Comparison of ENCODE assay signal across 8 mouse cellular contexts in the genomic region with DNA sequence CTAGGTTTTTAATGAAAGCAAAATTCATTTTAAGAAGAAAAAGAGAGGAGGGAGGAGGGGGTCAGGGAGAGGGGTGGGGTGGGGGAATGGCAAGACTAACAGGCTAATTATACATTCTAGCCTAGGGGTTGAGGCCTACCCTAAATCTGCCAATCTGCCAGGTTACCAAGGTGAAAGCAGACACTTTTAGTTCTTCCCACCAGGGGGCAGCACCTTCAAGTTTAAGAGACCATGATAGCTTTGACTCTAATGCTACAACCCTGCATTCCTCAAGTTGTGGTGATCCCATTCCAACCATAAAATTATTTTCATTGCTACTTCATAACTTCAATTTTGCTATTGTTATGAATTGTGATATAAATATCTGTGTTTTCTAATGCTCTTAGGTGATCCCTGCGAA. TPM values are rescaled to one million over a fixed set of nuclear protein-coding genes. Genes with fewer than 3 reads are reported as not detected.
DNase-seq lines count a peak whose midpoint lies in the region; ATAC-seq and TF ChIP-seq lines count a peak whose summit lies in the region.

No protein-coding gene starts in this region.

- ATAC-seq in cerebellum, adult (ENCODE audit: insufficient number of reproducible peaks, low FRiP score, low TSS enrichment): no peak; the same call in 1 of the 2 replicates
- ATAC-seq in erythroblast, adult 5-6 weeks (replicated peaks; ENCODE audit: low FRiP score, poor library complexity, severe bottlenecking): peak; percentile 85

- intact Hi-C loops in heart, postnatal 36 days (cut with DNase I): loop anchor here (1.0 to 5.0 kb wide), 4 partner anchors 53 to 388 kb away; no protein-coding TSS in a partner anchor

- peak; percentile 20; the same call in 1 of the 2 replicates for TF ChIP-seq CTCF in bone marrow, adult 2 months (IDR thresholded peaks at IDR 0.05; ENCODE audit: control insufficient read depth, insufficient read depth, low read length)

- DNase-seq in cerebellum, adult 11 months: peak; percentile 76
- peak; percentile 77 to 80 for DNase-seq in heart, postnatal 36 days
- peak; percentile 36 for DNase-seq in left cerebral cortex, adult 11 months (ENCODE audit: low spot score)
- DNase-seq in mesoderm, embryonic 11.5 days (ENCODE audit: low read depth, low spot score): peak; percentile 82
- DNase-seq in spleen, postnatal 14 days (ENCODE audit: low spot score in 2 of 2): peak; percentile 34 to 68

- H3K27ac ChIP-seq in bone marrow, adult 2 months (ENCODE audit: control insufficient read depth, insufficient read depth, low read depth, low read length, poor library complexity): no peak overlapping the region

- H3K4me1 ChIP-seq in bone marrow, adult 2 months (ENCODE audit: control insufficient read depth, insufficient read depth, low read length): peaks cover 1% of the 10 kb centered on the region

- TF ChIP-seq POLR2A in bone marrow, adult 2 months (IDR thresholded peaks at IDR 0.05; ENCODE audit: borderline replicate concordance, control insufficient read depth, low read depth, low read length): no peak

- no peak overlapping the region for H3K4me3 ChIP-seq in bone marrow, adult 2 months (replicated peaks; ENCODE audit: control insufficient read depth, low read depth, low read length)

- 80% methylated on average over 1 of the region's 1 CpGs for WGBS in bone marrow, adult 2 months

RNA-seq across cellular contexts. Expression of gene Actl9, which starts 6.5 kb away (rescaled TPM):
- polyA plus RNA-seq in bone marrow, adult 2 months (2011; ENCODE audit: insufficient read depth, insufficient read length, low replicate concordance, missing spikeins): 0.95 TPM in 1 of 2 replicates, not detected in the other
- total RNA-seq in erythroblast, adult 5-6 weeks (2015; ENCODE audit: low replicate concordance): not detected in 2 replicates
- total RNA-seq in erythroblast, adult 5-6 weeks (2017; ENCODE audit: low replicate concordance): not detected in 2 replicates
- total RNA-seq in heart, postnatal 36 days (2021): not detected

RNA-seq across cellular contexts. Expression of gene Zfp101, which starts 44.7 kb away (rescaled TPM):
- polyA plus RNA-seq in bone marrow, adult 2 months (2011; ENCODE audit: insufficient read depth, insufficient read length, low replicate concordance, missing spikeins): 9.0 and 13.9 TPM in 2 replicates
- 21.5 and 26.3 TPM in 2 replicates for total RNA-seq in erythroblast, adult 5-6 weeks (2015; ENCODE audit: low replicate concordance)
- total RNA-seq in erythroblast, adult 5-6 weeks (2017; ENCODE audit: low replicate concordance): 36.5 and 48.1 TPM in 2 replicates
- total RNA-seq in heart, postnatal 36 days (2021): 1 to 10 TPM; 4.2 to 5.0 TPM
